ENCODE assay signal across 17 mouse cellular contexts in the genomic region with DNA sequence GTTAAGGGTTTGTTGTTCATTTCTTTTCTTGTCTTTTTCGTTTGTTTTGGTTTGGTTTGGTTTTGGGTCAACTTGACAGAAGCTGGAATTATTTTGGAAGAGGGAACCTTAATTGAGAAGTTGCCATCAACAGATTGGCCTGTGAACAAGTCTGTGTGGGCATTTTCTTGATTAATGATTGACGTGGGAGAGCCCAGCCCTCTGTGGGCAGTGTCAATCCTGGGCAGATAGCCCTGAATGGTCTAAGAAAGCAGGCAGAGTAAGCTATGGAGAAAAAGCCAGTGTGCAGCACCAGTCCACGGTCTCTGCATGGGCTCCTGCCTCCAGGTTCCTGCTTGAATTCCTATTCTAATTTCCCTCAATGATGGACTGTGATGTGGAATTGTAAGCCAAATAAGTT.
"Had no signal": no experiment of that assay in that cellular context is flagged by ENCODE, and none has a peak within 500 bp of the region (broad histone marks: within the 10 kb centered on the region; RNA-seq: fewer than 3 reads in every experiment).

No protein-coding gene starts in this region.

- H3K9ac ChIP-seq: limb, embryonic 13.5 days; liver, embryonic 12.5 days; lung, embryonic 14.5 days; midbrain, embryonic 12.5 days; neural tube, embryonic 13.5 days had no signal

- H3K4me1 ChIP-seq: liver, embryonic 12.5 days had no signal

- H3K36me3 ChIP-seq: limb, embryonic 13.5 days; liver, embryonic 12.5 days; midbrain, embryonic 12.5 days; neural tube, embryonic 13.5 days had no signal

- H3K4me3 ChIP-seq: layer of hippocampus, adult 2 months; limb, embryonic 13.5 days; liver, embryonic 12.5 days; midbrain, embryonic 12.5 days; neural tube, embryonic 13.5 days had no signal

- DNase-seq: left cerebral cortex, postnatal 4 days; lung, embryonic 14.5 days; lung, postnatal 10 days; retina, postnatal 1 day; right cerebral cortex, postnatal 4 days; spleen, adult 18-20 months; thymus, adult 18-20 months; thymus, postnatal 14 days had no signal

- H3K27ac ChIP-seq: hindbrain, postnatal 0 days; kidney, postnatal 0 days; layer of hippocampus, adult 2 months; limb, embryonic 13.5 days; liver, embryonic 12.5 days; macrophage; midbrain, embryonic 12.5 days; neural tube, embryonic 13.5 days had no signal

- ATAC-seq: hindbrain, postnatal 0 days; liver, embryonic 12.5 days; midbrain, embryonic 16.5 days had no signal

- H3K9me3 ChIP-seq: limb, embryonic 13.5 days; liver, embryonic 12.5 days; midbrain, embryonic 12.5 days; neural tube, embryonic 13.5 days had no signal

- H3K27me3 ChIP-seq: limb, embryonic 13.5 days; liver, embryonic 12.5 days; midbrain, embryonic 12.5 days; neural tube, embryonic 13.5 days had no signal

- H3K4me2 ChIP-seq: limb, embryonic 13.5 days; liver, embryonic 12.5 days; lung, embryonic 14.5 days; midbrain, embryonic 12.5 days; neural tube, embryonic 13.5 days had no signal
